Mouse (Mus musculus) midbrain, embryonic 14.5 days (tissue): ENCODE results near the gene Wnk2. TPM values are rescaled to one million over a fixed set of nuclear protein-coding genes. Genes with fewer than 3 reads are reported as not detected.
A peak's percentile ranks its signal among the peaks of the same experiment; 100 is the strongest.

Experiments used
- ATAC-seq: fragments of 200-750 bp; cut with Nextera tagmentation; 2 replicates; pipeline ENCODE4 v1.8.0; 2017; ENCODE audit warnings: moderate number of reproducible peaks, moderate library complexity; ENCODE audit not compliant: low FRiP score, low TSS enrichment
- DNase-seq: peaks from one replicate; pipeline ENCODE4 v3.0.0-alpha.2; 2015
- H3K27ac ChIP-seq: fragments of 300-500 bp; sonication (generic); replicated peaks from 2 replicates; pipeline ENCODE4 v1.5.1; 2014; ENCODE audit warnings: mild to moderate bottlenecking, low read depth, low read length, moderate library complexity
- H3K27me3 ChIP-seq: fragments of 300-500 bp; sonication (generic); 2 replicates; pipeline ENCODE4 v1.6.1; 2014; ENCODE audit warnings: low read length, control low read depth, mixed read lengths; ENCODE audit not compliant: control insufficient read depth, insufficient read depth
- H3K36me3 ChIP-seq: fragments of 300-500 bp; sonication (generic); 2 replicates; pipeline ENCODE4 v1.6.1; 2014; ENCODE audit warnings: low read length, control low read depth; ENCODE audit not compliant: control insufficient read depth, insufficient read depth
- H3K4me1 ChIP-seq: fragments of 300-500 bp; sonication (generic); 2 replicates; pipeline ENCODE4 v1.6.1; 2014; ENCODE audit warnings: mild to moderate bottlenecking, antibody characterized with exemption, low read length, control low read depth; ENCODE audit not compliant: control insufficient read depth, insufficient read depth
- H3K4me2 ChIP-seq: fragments of 300-500 bp; sonication (generic); 2 replicates; pipeline ENCODE4 v1.6.1; 2014; ENCODE audit warnings: mild to moderate bottlenecking, low read length, moderate library complexity
- H3K4me3 ChIP-seq: fragments of 300-500 bp; sonication (generic); replicated peaks from 2 replicates; pipeline ENCODE4 v1.5.1; 2014; ENCODE audit warnings: low read depth, low read length
- H3K9ac ChIP-seq: fragments of 300-500 bp; sonication (generic); replicated peaks from 2 replicates; pipeline ENCODE4 v1.6.1; 2014; ENCODE audit warnings: mild to moderate bottlenecking, low read length, moderate library complexity
- H3K9me3 ChIP-seq: fragments of 300-500 bp; sonication (generic); 2 replicates; pipeline ENCODE4 v1.6.1; 2016; ENCODE audit warnings: low read length, control low read depth, mixed read lengths; ENCODE audit not compliant: control insufficient read depth
- WGBS: fragments of 180-500 bp; shearing (Covaris S2); extraction: QIAGEN DNeasy Blood & Tissue Kit; methylation state at CpG from one replicate; pipeline ENCODE4 v1.1.7; 2014; 5-methylcytosine and 5-hydroxymethylcytosine counted together
- polyA plus RNA-seq: library from polyadenylated mRNA; unstranded; fragments of >200 nt; fragmentation: Nextera tagmentation; extraction: Ambion mirVana; gene quantifications from 2 replicates; pipeline ENCODE4 v1.2.1, GENCODE M21; 2014

Gene Wnk2
- polyA plus RNA-seq, 1 experiment from 2014 or later, result 27.1 TPM

DNA sequence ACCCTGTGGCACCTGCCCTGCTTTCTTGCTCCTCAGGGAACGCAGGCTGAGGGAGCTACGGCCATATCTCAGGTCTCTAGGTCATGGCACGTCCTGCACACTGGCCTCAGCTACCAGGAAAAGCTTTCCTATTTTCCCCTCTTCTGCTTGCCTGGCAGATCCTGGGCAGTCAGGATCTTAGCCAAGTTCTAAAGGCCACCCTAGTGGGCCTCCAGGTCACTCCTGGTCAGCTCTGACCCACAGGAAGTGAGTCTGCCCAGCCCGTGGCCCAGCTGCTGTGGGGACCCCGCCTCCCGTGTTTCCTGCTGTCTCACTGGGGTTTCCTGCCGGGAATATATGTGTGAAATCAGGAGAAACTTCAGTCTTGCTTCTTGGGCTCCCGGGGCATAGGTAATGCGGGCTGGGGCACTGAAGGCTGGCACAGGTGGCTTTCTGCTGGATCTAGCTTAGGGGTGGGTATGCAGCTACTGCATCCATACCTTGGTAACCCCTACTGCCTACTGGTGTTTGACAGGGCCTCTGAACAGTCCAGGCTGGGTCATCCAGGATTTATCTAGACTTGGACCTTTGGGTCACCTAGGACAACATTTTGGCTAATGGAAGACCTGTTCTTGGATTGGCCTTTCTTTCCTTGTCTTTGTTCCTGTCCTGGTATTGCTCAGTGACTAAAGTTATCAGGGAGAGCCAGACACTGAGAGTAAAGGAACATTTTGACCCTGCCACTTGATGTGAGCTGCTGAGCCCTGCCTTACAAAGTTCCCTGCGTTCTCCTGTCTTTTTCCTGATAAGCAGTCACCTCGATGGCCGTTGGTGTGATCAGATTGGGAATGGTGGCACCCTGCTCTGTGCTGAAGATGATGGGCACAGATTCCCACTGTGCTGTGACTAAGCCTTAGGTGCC lies 42.4 kb upstream of the Wnk2 start:
- no peak overlapping the region for H3K4me2 ChIP-seq
- no peak overlapping the region for H3K4me3 ChIP-seq
- H3K9ac ChIP-seq, result no peak overlapping the region
- no peak overlapping the region for H3K27ac ChIP-seq
- H3K36me3 ChIP-seq, result no peaks in the 10 kb centered on the region
- WGBS, result 84% methylated on average over 12 of the region's 12 CpGs
- ATAC-seq (no peak), DNase-seq (no peak)
- no peaks in the 10 kb centered on the region for H3K9me3 ChIP-seq
- H3K4me1 ChIP-seq, result peaks cover 10% of the 10 kb centered on the region
- H3K27me3 ChIP-seq, result no peaks in the 10 kb centered on the region

DNA sequence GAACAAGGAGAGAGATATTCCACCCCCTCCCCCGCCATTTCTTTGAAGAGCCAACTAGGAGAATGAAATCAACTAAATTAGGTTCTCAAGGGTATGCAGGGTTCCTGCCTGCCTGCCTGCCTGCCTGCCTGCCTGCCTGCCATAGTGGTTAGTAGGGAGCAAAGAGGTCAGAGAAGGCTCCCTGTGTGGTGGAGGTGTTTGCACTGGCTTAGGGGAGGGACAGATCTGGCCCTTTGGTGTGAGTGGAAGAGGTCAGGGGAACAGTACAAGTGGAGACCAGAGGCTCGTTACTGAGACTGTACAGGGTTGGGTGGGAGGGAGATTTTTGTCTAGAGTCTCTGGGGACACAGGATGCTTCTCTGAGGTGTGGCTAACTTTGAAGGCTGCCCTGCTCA lies 41.1 kb upstream of the Wnk2 start:
- DNase-seq, result no peak
- WGBS, result 59% methylated on average over 2 of the region's 2 CpGs
- Histone ChIP-seq H3K36me3 (no peaks in the 10 kb centered on the region), H3K27me3 (no peaks in the 10 kb centered on the region), H3K4me1 (peaks cover 10% of the 10 kb centered on the region), H3K27ac (no peak overlapping the region), H3K9me3 (no peaks in the 10 kb centered on the region), H3K9ac (no peak overlapping the region), H3K4me2 (no peak overlapping the region), H3K4me3 (no peak overlapping the region)
- no peak for ATAC-seq

DNA sequence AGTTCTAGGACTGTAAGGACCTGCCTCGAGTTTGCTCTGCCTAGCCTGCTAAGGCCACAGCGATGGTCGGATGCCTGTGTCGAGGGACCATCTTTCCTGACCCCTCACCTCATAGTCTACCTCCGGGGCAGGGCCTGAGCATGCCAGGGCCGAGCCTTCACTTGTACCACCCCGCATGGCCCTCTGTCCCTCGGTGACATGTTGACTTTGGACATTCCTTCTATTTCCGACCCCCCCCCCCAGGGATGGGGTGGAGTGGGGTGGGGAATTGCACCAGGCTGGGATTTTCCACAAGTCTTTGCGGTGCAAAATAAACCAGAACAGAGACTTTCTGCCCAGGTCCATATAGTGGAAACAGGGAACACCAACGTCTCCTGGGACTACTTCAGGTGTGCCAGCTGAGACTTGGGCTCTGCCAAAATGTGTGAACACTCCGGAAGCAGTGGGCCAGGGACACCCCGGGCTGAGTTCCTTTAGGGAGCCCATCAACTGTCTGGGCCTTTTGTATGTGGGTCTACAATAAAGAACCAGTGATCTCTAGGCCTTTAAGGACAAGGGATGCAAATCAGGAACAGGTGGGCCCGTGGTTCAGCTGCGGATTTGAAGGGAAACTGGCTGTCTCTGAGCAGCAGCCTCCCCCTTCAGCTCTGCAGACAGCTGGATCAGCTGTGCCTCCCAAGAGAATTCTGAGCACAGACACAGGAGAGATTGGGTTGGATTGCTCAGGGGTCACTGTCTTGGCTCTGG lies 40.6 kb upstream of the Wnk2 start:
- H3K9me3 ChIP-seq, result no peaks in the 10 kb centered on the region
- 28% methylated on average over 15 of the region's 15 CpGs for WGBS
- H3K4me2 ChIP-seq, result peak overlapping the region; percentile 99
- H3K27ac ChIP-seq, result no peak overlapping the region
- no peaks in the 10 kb centered on the region for H3K27me3 ChIP-seq
- H3K4me3 ChIP-seq, result peak overlapping the region; percentile 64
- H3K4me1 ChIP-seq, result peaks cover 10% of the 10 kb centered on the region
- ATAC-seq, result 0 out of 2 replicates have a peak, but pooled peaks have one; percentile 2
- no peak for DNase-seq
- no peaks in the 10 kb centered on the region for H3K36me3 ChIP-seq
- H3K9ac ChIP-seq, result peak overlapping the region; percentile 66

DNA sequence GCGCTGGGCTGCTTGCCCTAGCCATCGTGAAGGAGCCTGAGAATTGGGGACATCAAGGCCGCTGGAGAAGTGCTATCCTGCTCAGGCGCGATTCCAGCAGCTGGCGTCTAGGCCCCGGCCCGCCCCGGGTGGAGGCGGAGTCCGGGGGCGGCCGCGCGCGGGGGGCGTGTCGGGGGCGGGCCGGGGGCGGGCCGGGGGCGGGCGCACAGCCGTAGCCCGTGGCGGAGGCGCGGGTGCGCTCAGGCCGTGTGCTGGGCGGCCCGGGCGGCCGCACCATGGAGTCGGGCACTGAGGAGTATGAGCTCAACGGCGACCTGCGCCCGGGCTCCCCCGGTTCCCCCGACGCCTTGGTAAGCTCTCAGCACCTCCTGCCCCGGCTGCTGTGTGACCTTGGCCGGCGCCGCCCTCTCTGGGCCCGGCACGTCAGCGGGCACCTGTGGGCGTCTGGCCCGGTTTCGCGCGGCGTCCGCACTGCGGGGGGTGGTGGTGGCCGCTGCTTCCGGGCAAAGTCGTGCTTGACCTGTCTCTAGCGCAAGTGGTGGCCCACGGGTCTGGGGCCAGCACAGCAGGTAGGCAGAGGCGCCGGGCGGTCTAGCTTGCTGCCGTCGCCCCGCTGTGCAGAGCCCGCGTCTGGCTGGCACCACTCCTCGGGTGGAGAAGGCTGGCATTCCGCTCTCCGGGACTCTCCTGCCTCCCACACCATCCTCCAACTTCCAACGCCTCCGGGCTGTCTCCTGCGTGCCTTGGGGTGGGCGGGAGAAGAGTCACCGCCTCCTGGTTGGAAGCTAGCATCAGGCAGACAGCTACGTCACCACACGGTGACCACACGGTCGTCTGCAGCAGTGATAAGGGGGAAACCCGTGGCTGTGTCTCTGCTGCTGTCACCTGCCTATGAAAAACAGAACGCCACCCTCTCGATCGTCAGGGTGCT lies 39.7 kb upstream of the Wnk2 start, which contains the start of gene Ninj1:
Ninj1 (plus strand) TSS at position 198 of the 931 bp plus-strand sequence.
- WGBS, result under 1% methylated on average over 85 of the region's 87 CpGs
- peak; percentile 89 for DNase-seq

DNA sequence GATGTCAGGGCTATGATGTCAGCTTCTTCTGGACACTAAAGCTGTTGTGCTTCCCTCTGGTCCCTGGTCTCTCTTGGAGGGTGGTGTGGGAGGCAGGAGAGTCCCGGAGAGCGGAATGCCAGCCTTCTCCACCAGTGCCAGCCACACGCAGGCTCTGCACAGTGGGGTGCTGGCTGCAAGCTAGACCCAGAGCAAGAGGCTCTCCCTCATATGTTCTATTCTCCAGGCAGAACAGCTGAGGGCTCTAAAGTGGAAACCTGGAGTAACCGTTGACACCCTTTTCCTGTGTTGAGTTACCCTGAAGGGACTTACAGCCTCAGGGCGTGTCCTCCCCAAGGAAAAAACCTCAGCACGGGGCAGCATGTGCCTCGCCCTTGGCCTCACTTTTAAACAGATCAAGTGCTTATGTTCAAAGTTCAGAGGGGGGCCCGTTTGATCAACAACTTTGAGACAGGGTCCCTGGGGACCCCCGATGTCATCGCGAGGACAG lies 39.0 kb upstream of the Wnk2 start:
- no peak for DNase-seq
- 16% methylated on average over 11 of the region's 11 CpGs for WGBS
- Histone ChIP-seq H3K4me2 (peak overlapping the region; percentile 99), H3K36me3 (no peaks in the 10 kb centered on the region), H3K27me3 (no peaks in the 10 kb centered on the region), H3K4me3 (peak overlapping the region; percentile 64), H3K9me3 (no peaks in the 10 kb centered on the region), H3K4me1 (peaks cover 10% of the 10 kb centered on the region), H3K9ac (peak overlapping the region; percentile 66), H3K27ac (no peak overlapping the region)
- ATAC-seq, result no peak; the same call in 1 of the 2 replicates

More for the DNA sequence above, 39.7 kb upstream of the Wnk2 start, which contains the start of gene Ninj1:
- Histone ChIP-seq H3K4me3 (peak within 1 kb of the TSS; percentile 64), H3K9me3 (no peaks in the 10 kb centered on the region), H3K36me3 (no peaks in the 10 kb centered on the region), H3K27me3 (no peaks in the 10 kb centered on the region), H3K4me2 (peak within 1 kb of the TSS; percentile 99), H3K27ac (no peak within 1 kb of the TSS; the same call in 1 of the 2 replicates), H3K9ac (peak within 1 kb of the TSS; percentile 66), H3K4me1 (peaks cover 10% of the 10 kb centered on the region)
- peak; percentile 91 for ATAC-seq

DNA sequence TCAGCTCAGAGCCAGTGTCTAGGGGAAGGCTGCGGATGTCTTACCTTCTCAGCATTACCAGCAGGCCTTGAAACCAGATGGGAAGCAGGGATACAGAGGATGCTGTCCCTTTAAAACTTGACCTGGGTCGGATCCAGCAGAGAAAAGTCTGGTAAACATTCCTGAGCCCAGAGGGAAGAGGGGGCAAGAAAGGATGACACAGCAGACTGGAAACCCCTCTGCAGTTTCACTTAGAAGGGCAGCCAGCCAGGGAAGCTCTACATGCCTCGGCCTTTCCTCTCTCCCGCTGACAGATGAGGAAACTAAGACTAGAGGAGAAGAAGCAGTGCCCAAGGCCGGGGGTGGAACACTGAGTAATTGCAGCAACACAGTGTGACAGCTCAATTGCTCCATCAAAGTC lies 35.8 kb upstream of the Wnk2 start:
- Histone ChIP-seq H3K4me1 (peaks cover 16% of the 10 kb centered on the region), H3K4me3 (no peak overlapping the region), H3K9ac (no peak overlapping the region), H3K9me3 (no peaks in the 10 kb centered on the region), H3K27ac (no peak overlapping the region), H3K4me2 (no peak overlapping the region), H3K36me3 (no peaks in the 10 kb centered on the region), H3K27me3 (no peaks in the 10 kb centered on the region)
- 71% methylated on average over 5 of the region's 5 CpGs for WGBS
- ATAC-seq (no peak), DNase-seq (no peak)

DNA sequence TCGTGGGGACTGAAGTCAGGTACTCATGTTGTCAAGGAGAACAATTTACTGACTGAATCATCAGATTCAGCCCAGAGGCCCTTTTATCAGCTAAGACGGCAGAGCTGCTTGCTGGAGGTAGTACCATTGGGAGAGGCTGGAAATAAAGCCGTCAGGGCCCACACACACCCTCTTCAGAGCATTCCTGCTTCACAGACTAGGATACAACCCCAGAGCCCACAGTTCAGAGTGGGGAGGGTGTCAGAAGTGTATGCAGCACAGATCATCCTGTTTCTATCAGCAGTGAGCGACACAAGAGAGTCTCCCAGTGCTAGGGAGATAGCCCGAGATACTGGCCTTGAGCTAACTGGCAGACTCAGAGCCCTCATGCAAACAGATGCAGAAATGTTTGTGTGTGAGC lies 35.3 kb upstream of the Wnk2 start:
- DNase-seq (no peak), ATAC-seq (no peak)
- Histone ChIP-seq H3K36me3 (no peaks in the 10 kb centered on the region), H3K4me1 (peaks cover 12% of the 10 kb centered on the region), H3K27me3 (no peaks in the 10 kb centered on the region), H3K4me2 (no peak overlapping the region), H3K4me3 (no peak overlapping the region), H3K9ac (no peak overlapping the region), H3K27ac (no peak overlapping the region), H3K9me3 (no peaks in the 10 kb centered on the region)
- 48% methylated on average over 5 of the region's 5 CpGs for WGBS

DNA sequence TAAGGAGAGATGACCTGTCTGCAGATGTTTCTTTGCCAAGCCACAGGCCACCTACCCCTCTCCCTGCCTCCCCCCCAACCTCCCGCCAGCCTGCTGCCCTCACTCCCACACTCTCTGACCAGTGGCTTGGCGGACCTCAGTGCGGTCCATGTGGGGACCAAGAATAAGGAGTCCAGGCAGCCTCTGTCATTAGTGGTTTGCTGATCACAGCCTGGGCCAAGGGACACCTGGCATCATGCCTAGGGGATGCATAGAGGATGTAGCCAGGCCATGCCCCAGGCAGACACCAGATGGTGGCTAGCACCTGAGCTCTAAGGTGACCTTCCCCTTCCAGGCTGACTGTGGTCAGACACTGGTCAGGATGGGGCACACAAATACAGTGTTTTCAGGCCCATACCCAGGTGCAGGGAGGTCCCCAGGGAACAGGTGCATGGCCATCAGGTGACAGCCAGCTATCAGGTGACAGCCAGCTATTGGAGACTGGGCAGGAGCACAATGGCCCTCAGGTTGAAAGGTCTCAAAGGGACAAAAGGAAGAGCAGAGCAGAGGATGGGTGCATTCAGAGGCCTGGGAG lies 33.7 kb upstream of the Wnk2 start:
- H3K27ac ChIP-seq, result no peak overlapping the region
- 82% methylated on average over 3 of the region's 3 CpGs for WGBS
- H3K9me3 ChIP-seq, result no peaks in the 10 kb centered on the region
- no peaks in the 10 kb centered on the region for H3K36me3 ChIP-seq
- no peak overlapping the region for H3K9ac ChIP-seq
- H3K4me2 ChIP-seq, result no peak overlapping the region
- DNase-seq, result no peak
- no peaks in the 10 kb centered on the region for H3K27me3 ChIP-seq
- no peak overlapping the region for H3K4me3 ChIP-seq
- 0 out of 2 replicates have a peak, but pooled peaks cover 5% of the 10 kb centered on the region for H3K4me1 ChIP-seq
- no peak for ATAC-seq
